In genomic region chr15:8586822-8587281, GRCm38 (mm10) we compare ENCODE assay signal across 12 mouse cellular contexts.
DNase-seq lines count a peak whose midpoint lies in the region; ATAC-seq and TF ChIP-seq lines count a peak whose summit lies in the region.
"Had no signal": no experiment of that assay in that cellular context is flagged by ENCODE, and none has a peak within 500 bp of the region (broad histone marks: within the 10 kb centered on the region; RNA-seq: fewer than 3 reads in every experiment).

No protein-coding gene starts in this region.

- 76% methylated on average over 9 of the region's 9 CpGs for WGBS in forebrain, embryonic 16.5 days
- WGBS in forebrain, embryonic 12.5 days: 80% methylated on average over 9 of the region's 9 CpGs
- 75% methylated on average over 9 of the region's 9 CpGs for WGBS in midbrain, embryonic 13.5 days

- no peak overlapping the region for H3K4me3 ChIP-seq in forebrain, embryonic 16.5 days (replicated peaks; ENCODE audit: low read length)
- no peak overlapping the region for H3K4me3 ChIP-seq in forebrain, embryonic 12.5 days (replicated peaks)
- H3K4me3 ChIP-seq in gastrocnemius, adult 2 months: no peak overlapping the region; the same call in 1 of the 2 replicates
- no peak overlapping the region for H3K4me3 ChIP-seq in midbrain, embryonic 13.5 days (replicated peaks)

- DNase-seq in brain, embryonic 14.5 days (ENCODE audit: low read depth): peak; percentile 30
- peak; percentile 66 for DNase-seq in gastrocnemius, adult 2 months
- DNase-seq in spleen, postnatal 14 days (ENCODE audit: low spot score in 2 of 2): no peak
- no peak for DNase-seq in left cerebral cortex, adult 8-10 months (ENCODE audit: low spot score in 2 of 2)
- DNase-seq in natural killer cell, adult 2 months (ENCODE audit: low spot score in 2 of 2): no peak
- DNase-seq: heart, postnatal 36 days; kidney, postnatal 4 days; liver, postnatal 0 days had no signal

- no peak for ATAC-seq in forebrain, embryonic 16.5 days
- no peak for ATAC-seq in forebrain, embryonic 12.5 days (ENCODE audit: low FRiP score)
- peak; percentile 59 for ATAC-seq in midbrain, embryonic 13.5 days
- ATAC-seq: intestine, postnatal 0 days; liver, postnatal 0 days had no signal

- intact Hi-C loops in gastrocnemius, adult 2 months (cut with DNase I): loop anchor here (5.0 kb wide), 1 partner anchor 205 kb away; no protein-coding TSS in a partner anchor

- H3K9ac ChIP-seq in forebrain, embryonic 16.5 days (replicated peaks; ENCODE audit: low read depth, low read length): 0 out of 2 replicates have a peak overlapping the region, but pooled peaks have one; percentile 17
- no peak overlapping the region for H3K9ac ChIP-seq in forebrain, embryonic 12.5 days
- no peak overlapping the region for H3K9ac ChIP-seq in midbrain, embryonic 13.5 days (replicated peaks)
- H3K9ac ChIP-seq: liver, postnatal 0 days had no signal

- H3K27ac ChIP-seq in forebrain, embryonic 16.5 days (ENCODE audit: low read length): no peak overlapping the region
- H3K27ac ChIP-seq in forebrain, embryonic 12.5 days: no peak overlapping the region
- peak overlapping the region; percentile 79 for H3K27ac ChIP-seq in gastrocnemius, adult 2 months
- no peak overlapping the region for H3K27ac ChIP-seq in midbrain, embryonic 13.5 days

- no peaks in the 10 kb centered on the region for H3K9me3 ChIP-seq in forebrain, embryonic 16.5 days (ENCODE audit: control insufficient read depth, low read length)
- H3K9me3 ChIP-seq in forebrain, embryonic 12.5 days: no peaks in the 10 kb centered on the region
- no peaks in the 10 kb centered on the region for H3K9me3 ChIP-seq in midbrain, embryonic 13.5 days

- H3K27me3 ChIP-seq in forebrain, embryonic 16.5 days (replicated peaks; ENCODE audit: control insufficient read depth, insufficient read depth, low read length): no peaks in the 10 kb centered on the region
- H3K27me3 ChIP-seq in forebrain, embryonic 12.5 days: no peaks in the 10 kb centered on the region
- no peaks in the 10 kb centered on the region for H3K27me3 ChIP-seq in midbrain, embryonic 13.5 days

- no peak for TF ChIP-seq CTCF in brain, embryonic 14.5 days (IDR thresholded peaks at IDR 0.05; ENCODE audit: borderline replicate concordance, extremely low read depth, insufficient read depth, insufficient read length)
- TF ChIP-seq CTCF in gastrocnemius, adult 2 months (IDR thresholded peaks at IDR 0.05): no peak

- no peaks in the 10 kb centered on the region for H3K36me3 ChIP-seq in forebrain, embryonic 16.5 days (ENCODE audit: control insufficient read depth, insufficient read depth)
- no peaks in the 10 kb centered on the region for H3K36me3 ChIP-seq in forebrain, embryonic 12.5 days (replicated peaks)
- H3K36me3 ChIP-seq in midbrain, embryonic 13.5 days: no peaks in the 10 kb centered on the region

- H3K4me2 ChIP-seq in forebrain, embryonic 16.5 days (ENCODE audit: low read length): no peak overlapping the region
- no peak overlapping the region for H3K4me2 ChIP-seq in forebrain, embryonic 12.5 days
- no peak overlapping the region for H3K4me2 ChIP-seq in midbrain, embryonic 13.5 days (replicated peaks)

- TF ChIP-seq POLR2A in brain, embryonic 14.5 days (IDR thresholded peaks at IDR 0.05; ENCODE audit: borderline replicate concordance, extremely low read depth, insufficient read depth, insufficient read length, poor library complexity, severe bottlenecking): no peak

- H3K4me1 ChIP-seq in forebrain, embryonic 16.5 days (replicated peaks; ENCODE audit: control insufficient read depth, insufficient read depth, low read length): no peaks in the 10 kb centered on the region; the same call in 1 of the 2 replicates
- 0 out of 2 replicates have a peak, but pooled peaks cover 5% of the 10 kb centered on the region for H3K4me1 ChIP-seq in forebrain, embryonic 12.5 days
- no peaks in the 10 kb centered on the region for H3K4me1 ChIP-seq in midbrain, embryonic 13.5 days (replicated peaks)

Comparison
In these comparisons a context has a peak if more than half of its experiments do, and no peak if none do; other contexts are left out.
1. DNase-seq: peak in brain, embryonic 14.5 days (single experiment) and gastrocnemius, adult 2 months (single experiment); none in spleen, postnatal 14 days (0 of 2), left cerebral cortex, adult 8-10 months (0 of 2) and natural killer cell, adult 2 months (0 of 2).